Mouse (Mus musculus): ENCODE data around the gene Sptb. TPM values are rescaled to one million over a fixed set of nuclear protein-coding genes. Genes with fewer than 3 reads are reported as not detected.

Gene Sptb
- polyA plus RNA-seq, 1 experiment: 102 TPM

DNA sequence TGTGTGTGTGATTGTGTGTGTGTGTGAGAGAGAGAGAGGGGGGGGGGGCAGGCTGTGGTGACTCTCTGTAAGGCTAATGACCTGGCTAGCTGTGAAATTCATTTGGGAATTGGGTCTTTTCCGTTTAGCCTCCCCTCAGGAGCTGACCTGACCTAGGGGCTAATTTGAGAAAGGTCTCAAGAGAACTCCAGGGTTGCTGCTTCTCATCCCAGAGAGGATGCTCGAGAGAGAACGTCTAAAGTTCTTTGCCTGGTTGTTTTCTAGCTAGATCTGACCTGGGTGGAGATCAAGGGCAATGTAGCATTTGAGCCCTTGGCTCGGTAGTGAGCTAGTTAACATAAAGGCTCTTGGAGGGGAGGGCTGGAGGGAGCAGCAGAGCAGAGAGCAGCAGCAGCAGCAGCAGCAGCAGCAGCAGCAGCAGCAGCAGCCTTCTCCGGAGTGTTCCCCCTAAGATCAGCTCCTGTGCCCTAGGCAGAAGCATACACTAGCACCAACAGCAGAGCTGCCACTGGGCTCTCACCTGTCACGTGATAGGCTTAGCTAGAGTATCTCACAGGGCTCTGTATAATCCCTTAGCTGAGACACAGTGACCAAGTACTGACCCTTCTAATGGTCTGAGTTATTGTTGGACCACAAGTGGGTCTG is 153.5 kb downstream of the Sptb start:
- 80% methylated on average over 6 of the region's 6 CpGs for WGBS
- Histone ChIP-seq H3K27ac (ENCODE audit: control insufficient read depth, insufficient read depth, low read depth, low read length, poor library complexity) (no peak overlapping the region), H3K4me3 (replicated peaks; ENCODE audit: control insufficient read depth, low read depth, low read length) (no peak overlapping the region), H3K4me1 (ENCODE audit: control insufficient read depth, insufficient read depth, low read length) (peaks cover 3% of the 10 kb centered on the region; the same call in 1 of the 2 replicates)
- TF ChIP-seq CTCF (IDR thresholded peaks at IDR 0.05; ENCODE audit: control insufficient read depth, insufficient read depth, low read length) (no peak), POLR2A (IDR thresholded peaks at IDR 0.05; ENCODE audit: borderline replicate concordance, control insufficient read depth, low read depth, low read length) (no peak)

DNA sequence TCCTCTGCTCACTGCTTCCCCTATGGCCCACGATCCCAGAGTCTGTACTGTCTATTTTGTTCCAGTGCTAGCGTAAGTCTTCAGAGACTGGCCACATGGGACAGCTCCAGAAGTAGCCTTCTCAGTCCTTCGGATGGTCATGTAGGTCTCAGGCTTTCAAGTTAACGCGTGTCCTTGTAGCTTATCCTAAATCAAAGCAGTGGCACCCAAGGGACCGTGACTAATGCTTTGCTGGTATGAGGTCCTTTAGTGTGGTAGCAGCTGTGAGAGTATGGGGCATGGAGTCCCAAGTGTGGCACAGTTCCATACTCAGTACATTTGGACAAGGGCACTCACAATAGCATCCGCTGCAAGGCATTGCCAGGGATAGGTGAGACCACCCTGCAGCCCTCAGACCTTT is 154.2 kb downstream of the Sptb start:
- WGBS: 82% methylated on average over 7 of the region's 7 CpGs
- Histone ChIP-seq H3K4me1 (ENCODE audit: control insufficient read depth, insufficient read depth, low read length) (peaks cover 3% of the 10 kb centered on the region; the same call in 1 of the 2 replicates), H3K27ac (ENCODE audit: control insufficient read depth, insufficient read depth, low read depth, low read length, poor library complexity) (no peak overlapping the region), H3K4me3 (replicated peaks; ENCODE audit: control insufficient read depth, low read depth, low read length) (no peak overlapping the region)
- TF ChIP-seq POLR2A (IDR thresholded peaks at IDR 0.05; ENCODE audit: borderline replicate concordance, control insufficient read depth, low read depth, low read length) (no peak), CTCF (IDR thresholded peaks at IDR 0.05; ENCODE audit: control insufficient read depth, insufficient read depth, low read length) (no peak)

GRCm38 (mm10) chr12:76554871-76555386 is 155.4 kb downstream of the Sptb start:
- no peak for TF ChIP-seq POLR2A (IDR thresholded peaks at IDR 0.05; ENCODE audit: borderline replicate concordance, control insufficient read depth, low read depth, low read length)
- no peak for TF ChIP-seq CTCF (IDR thresholded peaks at IDR 0.05; ENCODE audit: control insufficient read depth, insufficient read depth, low read length)
- Histone ChIP-seq H3K4me3 (replicated peaks; ENCODE audit: control insufficient read depth, low read depth, low read length) (no peak overlapping the region), H3K4me1 (ENCODE audit: control insufficient read depth, insufficient read depth, low read length) (peaks cover 3% of the 10 kb centered on the region; the same call in 1 of the 2 replicates), H3K27ac (ENCODE audit: control insufficient read depth, insufficient read depth, low read depth, low read length, poor library complexity) (no peak overlapping the region)
- WGBS: 71% methylated on average over 3 of the region's 3 CpGs

DNA sequence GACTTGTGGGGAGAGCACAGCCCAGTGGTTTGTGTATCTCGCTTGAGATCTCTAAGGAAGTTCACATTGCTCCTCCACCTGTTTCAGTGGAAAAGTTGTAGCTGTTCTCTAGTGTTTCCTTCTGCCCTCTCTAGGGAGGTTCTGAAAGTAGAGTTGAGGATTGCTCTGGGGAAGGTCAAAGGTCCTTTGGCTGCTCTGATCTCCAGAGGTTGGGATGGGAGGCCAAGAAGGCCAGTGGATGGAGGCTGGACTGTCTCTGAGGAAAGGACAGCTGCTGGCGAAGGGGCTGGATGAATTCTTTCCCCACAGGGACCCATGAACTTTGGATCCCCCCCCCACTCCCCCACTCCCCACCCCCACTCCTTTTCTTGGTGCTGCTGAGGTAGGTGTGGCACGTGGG is 156.0 kb downstream of the Sptb start:
- TF ChIP-seq POLR2A (IDR thresholded peaks at IDR 0.05; ENCODE audit: borderline replicate concordance, control insufficient read depth, low read depth, low read length) (no peak), CTCF (IDR thresholded peaks at IDR 0.05; ENCODE audit: control insufficient read depth, insufficient read depth, low read length) (no peak)
- Histone ChIP-seq H3K27ac (ENCODE audit: control insufficient read depth, insufficient read depth, low read depth, low read length, poor library complexity) (no peak overlapping the region), H3K4me3 (replicated peaks; ENCODE audit: control insufficient read depth, low read depth, low read length) (no peak overlapping the region), H3K4me1 (ENCODE audit: control insufficient read depth, insufficient read depth, low read length) (peaks cover 3% of the 10 kb centered on the region; the same call in 1 of the 2 replicates)
- 76% methylated on average over 3 of the region's 3 CpGs for WGBS

DNA sequence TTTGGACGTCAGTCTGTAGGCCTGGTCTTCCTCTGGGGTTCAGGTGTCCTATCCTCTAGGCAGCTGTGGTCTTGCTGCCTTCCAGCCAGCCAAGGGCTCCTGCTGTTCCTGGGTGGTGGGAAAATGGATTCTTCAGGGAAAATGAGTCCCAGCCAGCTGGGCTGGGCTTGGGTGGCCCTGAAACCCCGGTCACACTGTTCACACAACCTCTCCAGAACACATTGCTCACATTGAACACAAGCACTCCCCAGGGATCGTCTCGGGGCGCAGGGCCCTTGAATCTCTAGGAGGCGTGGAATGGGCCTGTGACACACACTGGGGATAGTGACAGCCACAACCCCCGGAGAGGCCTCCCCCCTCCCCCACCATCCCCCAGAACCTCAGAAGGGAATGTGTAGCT is 156.4 kb downstream of the Sptb start:
- peaks cover 3% of the 10 kb centered on the region; the same call in 1 of the 2 replicates for H3K4me1 ChIP-seq (ENCODE audit: control insufficient read depth, insufficient read depth, low read length)
- TF ChIP-seq POLR2A (IDR thresholded peaks at IDR 0.05; ENCODE audit: borderline replicate concordance, control insufficient read depth, low read depth, low read length): no peak
- no peak for TF ChIP-seq CTCF (IDR thresholded peaks at IDR 0.05; ENCODE audit: control insufficient read depth, insufficient read depth, low read length)
- H3K4me3 ChIP-seq (replicated peaks; ENCODE audit: control insufficient read depth, low read depth, low read length): no peak overlapping the region
- WGBS: 77% methylated on average over 7 of the region's 7 CpGs
- no peak overlapping the region for H3K27ac ChIP-seq (ENCODE audit: control insufficient read depth, insufficient read depth, low read depth, low read length, poor library complexity)

GRCm38 (mm10) chr12:76552958-76553357 is 157.4 kb downstream of the Sptb start:
- Histone ChIP-seq H3K4me1 (ENCODE audit: control insufficient read depth, insufficient read depth, low read length) (peaks cover 3% of the 10 kb centered on the region; the same call in 1 of the 2 replicates), H3K4me3 (replicated peaks; ENCODE audit: control insufficient read depth, low read depth, low read length) (no peak overlapping the region), H3K27ac (ENCODE audit: control insufficient read depth, insufficient read depth, low read depth, low read length, poor library complexity) (no peak overlapping the region)
- 29% methylated on average over 4 of the region's 4 CpGs for WGBS
- TF ChIP-seq POLR2A (IDR thresholded peaks at IDR 0.05; ENCODE audit: borderline replicate concordance, control insufficient read depth, low read depth, low read length) (no peak), CTCF (IDR thresholded peaks at IDR 0.05; ENCODE audit: control insufficient read depth, insufficient read depth, low read length) (no peak)

DNA sequence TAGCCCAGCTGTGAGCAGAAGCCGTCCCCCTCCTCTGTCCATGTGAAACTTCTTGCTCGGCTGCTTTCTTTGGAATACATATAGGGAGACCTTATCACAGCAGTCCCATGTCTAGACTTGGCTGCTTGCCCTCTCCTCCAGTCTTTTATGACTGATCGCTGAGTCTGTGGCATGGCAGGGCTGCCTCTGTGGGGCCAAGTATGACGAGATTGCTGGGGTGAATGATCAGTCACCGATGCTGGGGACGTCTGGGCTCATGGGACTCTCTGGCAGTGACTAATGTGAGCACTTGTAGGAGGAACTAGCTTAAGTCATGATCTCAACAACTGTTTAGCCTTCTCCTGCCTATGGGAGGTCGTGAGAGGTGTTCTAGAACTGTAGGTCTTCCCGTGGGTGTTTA is 158.0 kb downstream of the Sptb start:
- peaks cover 3% of the 10 kb centered on the region; the same call in 1 of the 2 replicates for H3K4me1 ChIP-seq (ENCODE audit: control insufficient read depth, insufficient read depth, low read length)
- TF ChIP-seq CTCF (IDR thresholded peaks at IDR 0.05; ENCODE audit: control insufficient read depth, insufficient read depth, low read length): no peak
- peak overlapping the region; percentile 23 for H3K27ac ChIP-seq (ENCODE audit: control insufficient read depth, insufficient read depth, low read depth, low read length, poor library complexity)
- WGBS: 26% methylated on average over 8 of the region's 8 CpGs
- no peak overlapping the region for H3K4me3 ChIP-seq (replicated peaks; ENCODE audit: control insufficient read depth, low read depth, low read length)

- no peak for TF ChIP-seq POLR2A (IDR thresholded peaks at IDR 0.05; ENCODE audit: borderline replicate concordance, control insufficient read depth, low read depth, low read length)
- no peak for TF ChIP-seq CTCF (IDR thresholded peaks at IDR 0.05; ENCODE audit: control insufficient read depth, insufficient read depth, low read length)
- H3K4me1 ChIP-seq (ENCODE audit: control insufficient read depth, insufficient read depth, low read length): peaks cover 9% of the 10 kb centered on the region
- no peak overlapping the region for H3K27ac ChIP-seq (ENCODE audit: control insufficient read depth, insufficient read depth, low read depth, low read length, poor library complexity)
- WGBS: 84% methylated on average over 3 of the region's 3 CpGs
- H3K4me3 ChIP-seq (replicated peaks; ENCODE audit: control insufficient read depth, low read depth, low read length): no peak overlapping the region
Measured at GRCm38 (mm10) chr12:76549203-76549602, 161.1 kb downstream of the Sptb start.
